Mouse (Mus musculus) liver, embryonic 14.5 days (tissue): ENCODE data around the gene Upf2. TPM values are rescaled to one million over a fixed set of nuclear protein-coding genes. Genes with fewer than 3 reads are reported as not detected.

Experiments
- ATAC-seq: fragments of 200-750 bp; cut with Nextera tagmentation; 2 replicates; pipeline ENCODE4 v1.8.0; 2017; ENCODE audit warnings: moderate number of reproducible peaks, mild to moderate bottlenecking, moderate library complexity; ENCODE audit not compliant: insufficient read depth
- DNase-seq, 3 experiments: peaks; one replicate each; pipeline ENCODE4 v3.0.0-alpha.2; 2012 to 2013; ENCODE audit warnings: low read depth in 3 of 3, low spot score in 3 of 3
- H3K27ac ChIP-seq: fragments of 300-500 bp; sonication (generic); 2 replicates; pipeline ENCODE4 v1.5.1; 2014; ENCODE audit warnings: moderate library complexity, mild to moderate bottlenecking, control low read depth, inconsistent platforms
- H3K27me3 ChIP-seq: fragments of 300-500 bp; sonication (generic); 2 replicates; pipeline ENCODE4 v1.6.1; 2014; ENCODE audit warnings: mild to moderate bottlenecking, low read length, moderate library complexity; ENCODE audit not compliant: control insufficient read depth, insufficient read depth
- H3K36me3 ChIP-seq: fragments of 300-500 bp; sonication (generic); replicated peaks from 2 replicates; pipeline ENCODE4 v1.6.1; 2014; ENCODE audit warnings: low read depth; ENCODE audit not compliant: control insufficient read depth, insufficient read depth
- H3K4me1 ChIP-seq, 2 experiments: fragments of 200-500 bp in 1 of 2; fragments of 300-500 bp in 1 of 2; sonication (generic) in 1 of 2; replicated peaks; 2 replicates each; pipeline ENCODE4 v1.6.1; 2012 to 2014; ENCODE audit warnings: antibody characterized with exemption in 1 of 2, inconsistent platforms in 1 of 2, low read length in 1 of 2; ENCODE audit not compliant: control insufficient read depth in 2 of 2, insufficient read depth in 2 of 2
- H3K4me2 ChIP-seq: fragments of 300-500 bp; sonication (generic); 2 replicates; pipeline ENCODE4 v1.6.1; 2014; ENCODE audit warnings: low read depth, mild to moderate bottlenecking, control low read depth, moderate library complexity
- H3K4me3 ChIP-seq, 2 experiments: fragments of 200-500 bp in 1 of 2; fragments of 300-500 bp in 1 of 2; sonication (generic) in 1 of 2; 2 replicates each; pipeline ENCODE4 v1.5.1; 2012 to 2014; ENCODE audit warnings: low read depth in 2 of 2, low read length in 2 of 2, mild to moderate bottlenecking in 2 of 2, control low read depth in 1 of 2, inconsistent platforms in 1 of 2, moderate library complexity in 1 of 2; ENCODE audit not compliant: insufficient read depth in 1 of 2
- H3K9ac ChIP-seq: fragments of 300-500 bp; sonication (generic); replicated peaks from 2 replicates; pipeline ENCODE4 v1.6.1; 2014; ENCODE audit warnings: mild to moderate bottlenecking, control low read depth, moderate library complexity
- H3K9me3 ChIP-seq: fragments of 300-500 bp; sonication (generic); 2 replicates; pipeline ENCODE4 v1.6.1; 2016; ENCODE audit warnings: low read length, mixed read lengths; ENCODE audit not compliant: control insufficient read depth
- CTCF ChIP-seq: IDR thresholded peaks from 2 replicates; pipeline ENCODE4 v1.5.1; 2016; ENCODE audit warnings: antibody characterized with exemption, low read depth, control low read depth
- EP300 ChIP-seq: IDR thresholded peaks from 2 replicates; pipeline ENCODE4 v1.6.1; 2016; ENCODE audit warnings: antibody characterized with exemption, low read depth
- WGBS: fragments of 180-500 bp; shearing (Covaris S2); extraction: QIAGEN DNeasy Blood & Tissue Kit; methylation state at CpG from one replicate; pipeline ENCODE4 v1.1.7; 2014; ENCODE audit not compliant: insufficient replicate concordance; 5-methylcytosine and 5-hydroxymethylcytosine counted together
- polyA plus RNA-seq, 2 experiments: library from polyadenylated mRNA; depleted of rRNA in 1 of 2; stranded (reverse) in 1 of 2; unstranded in 1 of 2; fragments of >200 nt; fragmentation: Nextera tagmentation in 1 of 2; extraction: Ambion mirVana in 1 of 2; gene quantifications; 2 replicates each; pipeline versions ENCODE4 v1.2.1 to v1.2.3; 2012 to 2014

Gene Upf2
- polyA plus RNA-seq, 2 experiments: 3.8 to 6.8 TPM

DNA sequence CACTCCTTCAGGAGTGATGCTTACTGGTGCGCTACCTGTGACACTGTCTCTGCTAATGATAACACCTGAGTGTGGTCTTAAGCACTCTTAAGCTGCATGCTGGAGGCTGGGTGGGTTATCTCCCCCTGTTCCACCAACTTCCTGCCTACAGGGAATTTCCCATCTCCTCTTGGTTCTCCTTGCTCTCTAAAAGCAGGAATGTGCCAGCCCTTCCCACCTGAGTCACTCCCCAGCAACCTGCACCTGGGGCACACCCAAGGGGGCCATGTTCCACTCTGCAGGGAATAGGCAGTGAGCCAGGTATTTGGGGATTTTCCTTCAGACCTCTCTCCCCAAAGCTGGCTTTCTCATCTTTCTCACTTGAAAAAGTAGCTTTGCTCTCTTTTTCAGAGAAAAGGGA is 128.8 kb downstream of the Upf2 start:
- Histone ChIP-seq H3K4me1 (peaks cover 0 to 5% of the 10 kb centered on the region in 2 experiments; a peak in 2 of 4 replicates), H3K36me3 (no peaks in the 10 kb centered on the region), H3K27me3 (no peaks in the 10 kb centered on the region), H3K27ac (no peak overlapping the region), H3K4me2 (no peak overlapping the region), H3K4me3 (no peak overlapping the region), H3K9me3 (no peaks in the 10 kb centered on the region), H3K9ac (no peak overlapping the region)
- no peak for ATAC-seq
- TF ChIP-seq EP300: no peak
- TF ChIP-seq CTCF: no peak
- 78% methylated on average over 1 of the region's 1 CpGs for WGBS
- DNase-seq: no peak

DNA sequence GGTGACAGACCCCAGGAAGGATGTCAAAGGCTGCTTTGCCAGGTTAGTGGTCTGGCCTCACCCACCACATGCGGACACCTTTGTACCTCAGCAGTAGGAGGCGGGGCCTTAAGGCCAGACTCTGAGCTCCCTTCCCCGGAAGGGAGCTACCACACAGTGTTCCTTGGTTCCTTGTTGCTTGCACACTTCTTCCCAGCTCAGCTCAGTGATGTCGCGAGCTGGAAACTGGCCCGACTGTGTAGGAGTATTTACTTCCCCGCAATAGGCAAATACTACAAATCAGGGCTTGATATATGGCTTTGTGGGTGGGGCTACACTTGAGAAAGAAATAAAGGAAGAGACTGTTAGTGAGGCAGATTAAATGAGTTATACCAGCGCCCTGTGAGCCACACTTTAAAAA is 129.8 kb downstream of the Upf2 start:
- Histone ChIP-seq H3K4me2 (no peak overlapping the region), H3K4me1 (no peaks in the 10 kb centered on the region), H3K4me3 (no peak overlapping the region), H3K27me3 (no peaks in the 10 kb centered on the region), H3K36me3 (no peaks in the 10 kb centered on the region), H3K9ac (no peak overlapping the region), H3K9me3 (no peaks in the 10 kb centered on the region), H3K27ac (no peak overlapping the region)
- ATAC-seq: no peak
- no peak for DNase-seq
- WGBS: 39% methylated on average over 8 of the region's 8 CpGs
- TF ChIP-seq EP300 (no peak), CTCF (no peak)

DNA sequence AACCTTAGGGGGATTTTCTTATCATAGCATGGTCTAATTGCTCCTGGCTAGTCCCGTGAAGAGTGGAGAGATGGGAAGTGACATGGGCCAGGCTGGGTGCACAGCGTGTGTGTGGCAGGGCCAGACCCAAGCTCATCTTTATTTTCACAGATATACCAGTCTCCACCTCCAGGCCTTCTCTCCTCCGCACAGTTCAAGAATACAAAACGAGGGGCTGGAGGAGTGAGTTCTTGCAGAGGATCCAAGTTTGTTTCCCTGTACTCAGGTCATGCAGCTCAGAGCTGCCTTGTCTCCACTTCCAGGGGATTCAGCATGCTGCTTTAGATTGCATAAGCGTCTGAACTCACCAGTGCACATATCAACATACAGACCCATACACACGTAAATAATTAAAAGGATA is 131.3 kb downstream of the Upf2 start:
- no peak overlapping the region for H3K27ac ChIP-seq
- H3K4me3 ChIP-seq: no peak overlapping the region
- H3K9me3 ChIP-seq: no peaks in the 10 kb centered on the region
- 57% methylated on average over 6 of the region's 6 CpGs for WGBS
- H3K36me3 ChIP-seq: no peaks in the 10 kb centered on the region
- H3K27me3 ChIP-seq: no peaks in the 10 kb centered on the region
- no peak for TF ChIP-seq EP300
- TF ChIP-seq CTCF: no peak
- H3K9ac ChIP-seq: no peak overlapping the region
- ATAC-seq (no peak), DNase-seq (no peak)
- no peak overlapping the region for H3K4me2 ChIP-seq
- no peaks in the 10 kb centered on the region for H3K4me1 ChIP-seq

DNA sequence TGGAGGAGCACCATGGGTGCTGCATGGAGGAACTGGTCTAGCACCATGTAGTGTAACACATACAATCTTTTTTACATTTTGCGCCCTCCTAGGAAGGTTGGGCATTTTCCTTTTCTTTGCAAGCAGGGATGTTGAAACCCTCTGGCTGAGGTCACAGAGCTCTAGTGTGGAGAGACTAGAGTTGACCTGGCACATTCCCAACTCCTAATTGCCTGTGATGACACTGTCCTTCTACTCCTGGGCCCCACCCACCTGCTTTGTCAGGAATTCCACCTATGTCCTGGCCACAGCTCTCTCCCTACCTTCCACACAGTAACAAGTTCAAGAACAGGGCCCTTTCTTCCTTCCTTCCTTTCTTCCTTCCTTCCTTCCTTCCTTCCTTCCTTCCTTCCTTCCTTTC is 132.4 kb downstream of the Upf2 start:
- H3K4me3 ChIP-seq: no peak overlapping the region
- no peaks in the 10 kb centered on the region for H3K27me3 ChIP-seq
- H3K9me3 ChIP-seq: no peaks in the 10 kb centered on the region
- H3K4me2 ChIP-seq: no peak overlapping the region
- no peak for DNase-seq
- no peak overlapping the region for H3K9ac ChIP-seq
- H3K27ac ChIP-seq: no peak overlapping the region
- H3K4me1 ChIP-seq: no peaks in the 10 kb centered on the region
- no peaks in the 10 kb centered on the region for H3K36me3 ChIP-seq
- TF ChIP-seq CTCF (no peak), EP300 (no peak)
- 82% methylated on average over 1 of the region's 1 CpGs for WGBS
- no peak for ATAC-seq

- DNase-seq: no peak
- WGBS: 53% methylated on average over 19 of the region's 19 CpGs
Observed at GRCm38 (mm10) chr2:6085622-6086530, 134.6 kb downstream of the Upf2 start.

More at GRCm38 (mm10) chr2:6085622-6086530, 134.6 kb downstream of the Upf2 start:
- Histone ChIP-seq H3K4me2 (no peak overlapping the region), H3K4me1 (no peaks in the 10 kb centered on the region), H3K27me3 (no peaks in the 10 kb centered on the region), H3K9ac (no peak overlapping the region), H3K4me3 (no peak overlapping the region), H3K27ac (no peak overlapping the region), H3K36me3 (no peaks in the 10 kb centered on the region), H3K9me3 (no peaks in the 10 kb centered on the region)
- no peak for ATAC-seq
- TF ChIP-seq CTCF (no peak), EP300 (no peak)
